Mouse (Mus musculus) spleen, postnatal 4 days (tissue): ENCODE data around the gene Art2b.
"Not testable (repeated sequence)": the region's sequence is repeated elsewhere in the genome, so short reads cannot be mapped to it uniquely, and the experiment has no call there.

ENCODE experiments used
- DNase-seq, 2 experiments: peaks; one replicate each; pipeline ENCODE4 v3.0.0; 2022; ENCODE audit warnings: low spot score in 2 of 2

Art2b gene

GRCm38 (mm10) chr7:101585408-101585807, at the start of gene Art2b:
Gene Art2b (minus strand): TSS chr7:101585600.
- DNase-seq: no peak

- DNase-seq: no peak
Measured at GRCm38 (mm10) chr7:101634513-101634912, 49.1 kb upstream of the Art2b start.

- DNase-seq: no peak
Measured at GRCm38 (mm10) chr7:101633629-101634177, 48.3 kb upstream of the Art2b start.

- no peak for DNase-seq
Measured at GRCm38 (mm10) chr7:101628481-101628880, 43.1 kb upstream of the Art2b start.

- not testable (repeated sequence) for DNase-seq
Measured at GRCm38 (mm10) chr7:101627166-101627565, 41.8 kb upstream of the Art2b start.

- DNase-seq: no peak
Measured at GRCm38 (mm10) chr7:101624283-101624682, 38.9 kb upstream of the Art2b start.

- DNase-seq: not testable (repeated sequence)
Measured at GRCm38 (mm10) chr7:101621861-101622260, 36.5 kb upstream of the Art2b start.

- DNase-seq: no peak
Measured at GRCm38 (mm10) chr7:101620373-101620772, 35.0 kb upstream of the Art2b start.

- DNase-seq: no peak
Measured at GRCm38 (mm10) chr7:101618273-101618672, 32.9 kb upstream of the Art2b start.

- DNase-seq: no peak
Measured at GRCm38 (mm10) chr7:101617438-101618165, 32.2 kb upstream of the Art2b start.

- DNase-seq: no peak
Measured at GRCm38 (mm10) chr7:101616136-101616835, 30.9 kb upstream of the Art2b start.

- no peak for DNase-seq
Measured at GRCm38 (mm10) chr7:101615406-101615805, 30.0 kb upstream of the Art2b start.

- DNase-seq: peak in 1 of 2 experiments; percentile 38
Measured at GRCm38 (mm10) chr7:101612786-101613527, 27.6 kb upstream of the Art2b start.

GRCm38 (mm10) chr7:101607845-101608244, 22.4 kb upstream of the Art2b start:
- DNase-seq: peak in 1 of 2 experiments; percentile 23

GRCm38 (mm10) chr7:101600406-101600805, 15.0 kb upstream of the Art2b start:
- DNase-seq: no peak

GRCm38 (mm10) chr7:101598482-101598881, 13.1 kb upstream of the Art2b start:
- DNase-seq: no peak

GRCm38 (mm10) chr7:101594969-101595368, 9.6 kb upstream of the Art2b start:
- DNase-seq: no peak

- DNase-seq: not testable (repeated sequence)
Measured at GRCm38 (mm10) chr7:101584271-101584670, 1.1 kb downstream of the Art2b start.

GRCm38 (mm10) chr7:101582012-101582411, 3.4 kb downstream of the Art2b start:
- DNase-seq: no peak

GRCm38 (mm10) chr7:101580863-101581262, 4.5 kb downstream of the Art2b start:
- DNase-seq: not testable (repeated sequence)

GRCm38 (mm10) chr7:101574413-101574812, 11.0 kb downstream of the Art2b start:
- no peak for DNase-seq

- peak in 1 of 2 experiments; percentile 55 for DNase-seq
Measured at GRCm38 (mm10) chr7:101573636-101574035, 11.8 kb downstream of the Art2b start.
